Mouse (Mus musculus) midbrain, embryonic 14.5 days (tissue): Measurements from ENCODE around the gene Chat. TPM values are rescaled to one million over a fixed set of nuclear protein-coding genes. Genes with fewer than 3 reads are reported as not detected.

Source experiments
- polyA plus RNA-seq: library from polyadenylated mRNA; unstranded; fragments of >200 nt; fragmentation: Nextera tagmentation; extraction: Ambion mirVana; gene quantifications from 2 replicates; pipeline ENCODE4 v1.2.1, GENCODE M21; 2014

Gene Chat
- polyA plus RNA-seq, 1 experiment from 2014 or later: 0.14 TPM

Other genes with a start within 250 kb of the Chat start
- gene Ogdhl, start 144.0 kb downstream of the Chat start, polyA plus RNA-seq: 18.8 and 22.9 TPM in 2 replicates
- not detected in 2 replicates for gene 1700024G13Rik, start 77.6 kb downstream of the Chat start, polyA plus RNA-seq
- 1.9 and 2.3 TPM in 2 replicates for gene Slc18a3, start 1.1 kb downstream of the Chat start, polyA plus RNA-seq
- gene Ercc6, start 47.5 kb upstream of the Chat start, polyA plus RNA-seq: 24.2 and 31.8 TPM in 2 replicates
- 3.2 and 4.9 TPM in 2 replicates for gene Prrxl1, start 133.4 kb upstream of the Chat start, polyA plus RNA-seq
- gene 3425401B19Rik, start 219.3 kb upstream of the Chat start, polyA plus RNA-seq: not detected in 2 replicates